Mouse (Mus musculus) gastrocnemius, postnatal 10 days (tissue): ENCODE measurements at regions not wholly inside any gene's neighbourhood (a gene's known extent, or its start where the extent isn't known, plus 50 kb on each side); places are given as distances from the start of the nearest gene placed in this dataset.
A peak's percentile ranks its signal among the peaks of the same experiment; 100 is the strongest.

ENCODE experiments used
- DNase-seq: peaks from one replicate; pipeline ENCODE4 v3.0.0; 2021; ENCODE audit warnings: mixed read lengths

DNA sequence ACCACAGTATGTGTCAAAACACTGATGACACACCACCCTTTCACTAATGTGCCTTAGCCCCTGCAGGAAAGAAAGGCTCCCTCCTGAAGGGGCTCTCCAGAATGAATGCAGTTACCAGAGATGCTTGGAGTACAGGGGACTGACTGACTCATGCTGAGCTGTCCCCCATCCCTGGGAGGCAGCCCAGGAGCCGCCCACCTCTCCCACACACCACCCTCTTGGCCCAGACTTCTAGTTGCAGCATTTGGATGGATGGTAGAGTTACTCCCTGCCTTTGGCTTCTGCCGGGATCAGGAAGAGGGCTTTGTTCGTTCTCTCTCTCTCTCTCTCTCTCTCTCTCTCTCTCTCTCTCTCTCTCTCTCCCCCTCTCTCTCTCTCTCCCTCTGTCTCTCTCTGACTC, 53.4 kb upstream of the Jun start:
- no peak for DNase-seq

- no peak for DNase-seq
Measured at GRCm38 (mm10) chr4:95105926-95106622, 54.1 kb upstream of the Jun start.

- no peak for DNase-seq
Measured at GRCm38 (mm10) chr4:95106881-95107665, 55.1 kb upstream of the Jun start.

GRCm38 (mm10) chr4:95108811-95109210, 56.8 kb upstream of the Jun start:
- DNase-seq, result no peak

GRCm38 (mm10) chr4:95110828-95111227, 58.8 kb upstream of the Jun start:
- DNase-seq, result no peak

GRCm38 (mm10) chr4:95117158-95117681, 65.2 kb upstream of the Jun start:
- DNase-seq, result no peak

DNA sequence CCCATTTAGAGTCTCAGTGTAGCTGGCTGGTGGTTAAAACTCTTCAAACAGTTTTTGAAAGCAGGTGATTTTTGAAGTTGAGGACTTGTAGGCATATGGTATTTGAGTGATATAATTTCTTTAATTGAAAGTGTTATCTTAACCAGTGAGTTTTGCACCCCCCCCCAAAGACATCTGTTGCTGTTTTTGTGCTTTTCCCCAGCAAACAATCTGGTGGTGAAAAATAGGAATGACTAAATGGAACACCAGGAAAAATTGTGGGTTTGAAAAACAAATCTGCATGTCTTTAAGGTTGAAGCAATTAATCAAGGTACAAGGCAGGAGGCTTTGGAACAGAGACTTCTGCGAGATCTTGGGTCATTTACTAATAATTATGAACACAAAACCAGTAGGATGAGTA, 68.9 kb upstream of the Jun start:
- no peak for DNase-seq

- DNase-seq, result no peak
Measured at GRCm38 (mm10) chr4:95125346-95125745, 73.3 kb upstream of the Jun start.

GRCm38 (mm10) chr4:95127970-95128369, 75.9 kb upstream of the Jun start:
- no peak for DNase-seq

DNA sequence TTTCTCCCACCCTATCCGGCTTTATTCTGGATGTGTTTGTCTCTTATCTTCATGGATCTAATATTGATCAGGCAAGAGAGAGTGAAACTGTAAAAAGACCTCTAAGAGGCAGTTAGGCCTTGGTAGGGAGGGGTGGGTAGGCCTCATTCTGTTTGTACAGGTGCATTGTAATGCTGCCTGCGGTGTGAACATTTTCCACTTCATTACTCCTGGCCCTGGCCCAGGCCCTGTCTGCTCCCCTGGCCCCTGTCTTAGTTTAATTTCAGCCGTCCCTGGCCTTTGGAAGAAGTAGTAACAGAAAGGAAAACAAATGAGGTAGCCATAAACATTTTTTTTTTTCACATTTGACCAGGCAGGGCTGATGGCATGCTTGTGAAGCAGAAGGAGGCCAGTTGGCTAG, 81.8 kb upstream of the Jun start:
- DNase-seq, result no peak

DNA sequence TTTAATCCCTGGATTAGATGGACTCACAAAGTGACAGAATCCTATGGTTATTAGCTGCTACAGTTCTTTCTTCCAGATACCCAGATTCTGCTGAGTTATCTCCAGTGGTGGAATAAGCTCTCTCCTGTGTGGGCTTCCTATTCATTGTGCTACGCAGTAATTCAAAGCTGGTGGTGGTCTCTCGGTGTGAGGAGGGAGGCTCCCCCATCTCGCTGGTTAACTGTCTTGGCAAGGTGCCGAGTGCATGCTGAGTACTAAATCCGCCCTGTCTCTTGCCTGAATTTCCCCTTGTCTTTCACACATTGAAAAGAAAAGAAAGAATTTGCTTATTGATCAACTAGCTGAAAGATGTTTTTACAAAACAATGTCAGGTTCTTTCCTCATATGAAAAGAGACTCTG, 82.6 kb upstream of the Jun start:
- DNase-seq, result no peak

DNA sequence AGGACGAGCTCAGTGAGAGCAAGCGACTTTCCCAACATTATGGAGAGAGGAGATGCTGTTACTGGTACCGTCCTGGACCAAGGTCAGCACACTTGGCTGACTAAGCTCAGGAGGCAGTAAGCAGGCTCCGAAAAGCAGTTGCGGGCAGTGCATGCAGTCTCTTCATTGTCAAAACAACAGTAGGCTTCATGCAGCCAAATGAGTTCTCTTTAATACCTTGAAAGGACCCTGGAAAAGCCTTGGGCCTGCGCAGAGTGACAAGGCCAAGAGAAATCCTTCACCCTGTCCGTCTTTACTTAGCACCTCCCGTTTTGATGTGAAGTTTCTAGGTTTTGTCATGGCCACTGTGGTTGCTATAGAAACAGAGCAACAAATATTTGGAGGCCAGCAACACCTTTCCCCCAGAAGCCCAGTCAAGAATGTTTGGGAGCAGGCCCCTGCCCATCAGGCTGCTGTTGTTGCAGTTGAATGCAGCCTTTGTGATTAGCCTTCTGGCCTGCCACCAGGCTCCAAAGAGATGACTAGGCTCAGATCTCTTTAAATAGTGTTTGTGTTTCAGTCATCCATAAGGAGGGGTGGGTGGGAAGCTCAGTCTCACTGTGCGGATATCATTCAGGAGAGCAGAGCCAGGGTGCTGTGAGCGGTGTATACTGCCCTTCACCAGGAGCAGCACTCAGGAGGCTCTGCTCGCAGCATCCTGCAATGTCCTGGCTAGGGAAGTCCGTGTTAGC, 85.6 kb upstream of the Jun start:
- no peak for DNase-seq

- DNase-seq, result no peak
Measured at GRCm38 (mm10) chr4:95138676-95139075, 86.7 kb upstream of the Jun start.

DNA sequence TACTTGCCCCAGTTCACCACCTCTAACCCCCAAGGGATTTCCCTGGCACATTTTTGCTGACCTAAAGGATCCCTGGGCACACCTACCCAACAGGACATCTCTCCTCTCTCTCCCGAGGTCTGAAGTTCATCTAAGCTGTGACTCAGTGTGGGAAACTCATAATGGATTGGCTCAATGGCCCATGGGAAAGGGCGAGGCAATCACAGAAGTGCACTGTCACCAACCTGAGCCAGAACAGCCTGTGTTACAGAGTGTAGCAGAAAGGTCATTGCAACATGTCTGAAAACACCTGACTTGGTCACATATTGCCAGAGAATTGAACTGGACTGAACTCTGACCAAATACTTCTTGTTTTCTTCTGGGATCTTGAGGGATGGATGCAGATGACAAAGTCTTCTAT, 89.2 kb upstream of the Jun start:
- DNase-seq, result no peak

DNA sequence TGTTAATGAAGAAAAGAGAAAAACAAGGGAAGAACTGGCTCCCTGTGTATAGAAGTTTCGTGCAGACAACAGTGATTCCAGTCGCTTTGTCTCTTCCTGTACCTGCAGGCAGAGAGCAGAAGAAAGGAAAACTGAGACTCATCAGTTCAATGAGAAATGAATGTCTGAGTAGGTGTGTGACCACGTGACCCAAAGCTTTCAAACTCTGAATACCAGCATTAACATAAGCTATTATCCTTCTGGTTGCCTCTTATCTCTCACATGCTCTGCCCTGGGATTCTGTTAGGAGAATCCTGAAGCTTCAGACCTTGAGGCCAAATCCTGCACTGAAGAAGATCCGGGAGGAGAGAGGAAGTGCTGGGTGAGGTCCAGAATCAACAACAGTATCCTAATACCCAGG, 91.1 kb upstream of the Jun start:
- no peak for DNase-seq

DNA sequence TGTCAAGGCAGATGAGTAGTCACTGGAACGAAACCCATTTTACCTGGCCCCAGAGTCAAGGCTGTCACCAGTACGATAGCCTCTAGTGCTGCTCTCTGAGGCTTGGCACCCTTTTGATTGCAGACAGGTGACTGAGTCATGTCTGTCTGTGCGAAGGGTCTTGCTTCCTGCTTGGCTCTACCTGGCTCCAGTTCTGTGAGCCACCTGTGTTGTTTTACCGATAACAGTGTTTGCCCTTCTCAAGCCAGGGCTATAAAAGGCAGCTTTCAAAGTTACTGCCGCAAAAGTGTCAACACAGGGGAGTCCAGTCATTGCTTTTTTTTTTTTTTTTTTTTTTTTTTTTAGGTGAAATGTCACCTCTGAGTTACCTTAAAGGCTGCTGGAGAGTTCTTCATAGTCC, 91.6 kb upstream of the Jun start:
- DNase-seq, result no peak

DNA sequence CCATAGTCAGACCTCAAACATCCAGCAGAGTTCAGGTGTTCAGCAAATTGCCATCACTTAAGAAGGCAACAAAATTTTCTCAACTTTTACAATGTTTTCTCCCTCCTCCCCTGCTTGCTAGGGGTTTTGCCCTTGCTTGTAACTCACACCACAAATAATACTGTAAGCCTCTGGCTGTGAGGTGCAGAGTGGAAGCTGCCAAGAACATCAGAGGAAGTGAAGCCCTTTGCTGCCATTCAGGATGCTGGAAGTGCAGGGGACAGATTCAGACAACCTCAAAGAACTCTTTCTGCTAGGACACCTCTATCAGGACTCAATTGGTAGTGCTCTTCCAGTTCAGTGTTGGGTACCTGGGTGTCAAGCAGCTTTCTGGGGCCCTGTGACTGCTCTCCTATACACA, 92.4 kb upstream of the Jun start:
- DNase-seq, result no peak

- no peak for DNase-seq
Measured at GRCm38 (mm10) chr4:95146268-95146667, 94.2 kb upstream of the Jun start.

DNA sequence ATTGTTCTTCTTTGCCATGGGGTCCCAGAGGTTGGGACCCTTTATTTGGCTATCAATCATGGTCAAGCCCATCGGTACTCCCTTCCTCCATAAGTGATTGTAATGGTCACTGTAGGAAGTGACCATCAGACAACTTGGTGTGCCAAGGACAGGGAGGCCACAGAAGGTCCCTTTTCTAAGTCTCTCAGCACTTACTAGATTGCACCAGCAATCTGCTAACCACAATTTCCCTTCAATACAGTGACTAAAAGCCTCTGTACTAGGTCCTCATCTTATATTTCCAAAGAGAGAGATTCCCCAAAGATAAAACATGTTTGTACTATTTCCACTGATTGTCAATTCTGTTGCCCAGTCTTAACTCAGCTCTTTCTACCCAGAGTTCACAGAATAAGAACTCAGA, 96.6 kb upstream of the Jun start:
- DNase-seq, result no peak

- DNase-seq, result no peak
Measured at GRCm38 (mm10) chr4:95151678-95152077, 99.7 kb upstream of the Jun start.

DNA sequence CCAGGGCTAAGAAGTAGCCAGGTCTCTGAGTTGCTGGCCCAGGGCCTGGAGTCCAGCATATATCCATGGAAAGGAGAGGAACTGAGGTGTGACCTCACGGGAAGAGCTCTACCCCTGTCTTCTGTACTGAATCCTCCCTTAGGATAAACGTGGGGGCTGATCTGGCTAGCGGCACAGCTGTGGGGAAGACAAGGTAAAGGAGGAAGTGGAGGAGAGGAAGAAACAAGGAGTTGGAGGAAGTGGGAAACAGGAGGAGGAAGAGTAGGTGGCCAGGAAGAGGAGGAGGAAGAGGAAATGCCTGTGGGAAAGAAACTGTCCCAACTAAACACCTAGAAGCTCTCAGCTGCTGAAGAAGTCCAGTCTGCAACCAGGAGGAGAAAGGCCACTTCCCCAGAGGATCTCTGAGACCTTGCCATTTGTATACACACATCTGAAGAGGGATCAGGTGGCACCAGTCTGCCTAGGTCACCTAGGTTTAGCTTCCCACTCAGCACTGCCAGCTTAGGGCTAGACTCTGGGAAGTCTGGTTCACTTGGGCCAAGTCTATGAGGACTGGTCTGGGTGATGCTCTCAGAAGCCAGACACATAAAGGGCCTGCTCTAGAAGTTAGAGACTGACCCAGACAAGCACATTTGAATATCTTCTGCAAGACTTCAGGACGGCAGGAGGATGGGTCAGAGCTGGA, 100.6 kb upstream of the Jun start:
- DNase-seq, result no peak

GRCm38 (mm10) chr4:95153737-95154287, 101.8 kb upstream of the Jun start:
- DNase-seq, result peak; percentile 47
